In the genomic region with DNA sequence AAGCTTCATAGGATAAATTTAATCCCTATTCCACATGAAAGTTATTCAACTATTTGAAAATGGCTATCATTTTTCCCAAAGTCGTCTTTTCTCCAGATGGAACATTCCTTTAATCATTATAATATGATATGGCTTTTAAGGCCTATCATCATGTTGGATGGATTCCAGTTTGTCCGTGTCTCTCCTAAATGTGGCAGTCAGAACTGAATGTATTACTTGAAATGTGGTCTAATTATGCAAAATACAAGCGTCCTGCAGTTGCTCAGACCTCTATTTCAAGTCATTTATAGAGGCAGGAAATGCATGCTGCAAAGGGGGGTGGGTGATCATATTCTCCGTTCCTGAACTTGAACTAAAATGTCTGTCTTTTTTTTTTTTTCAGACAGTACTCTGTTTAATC, we compare ENCODE assay signal across 16 mouse cellular contexts.
"Had no signal": no experiment of that assay in that cellular context is flagged by ENCODE, and none has a peak within 500 bp of the region (broad histone marks: within the 10 kb centered on the region; RNA-seq: fewer than 3 reads in every experiment).

No protein-coding gene starts in this region.

- H3K4me3 ChIP-seq: neural tube, embryonic 13.5 days; neural tube, embryonic 15.5 days; stomach, embryonic 15.5 days had no signal

- H3K27me3 ChIP-seq: neural tube, embryonic 13.5 days; stomach, embryonic 15.5 days had no signal

- H3K4me1 ChIP-seq: stomach, embryonic 15.5 days had no signal

- H3K36me3 ChIP-seq: neural tube, embryonic 13.5 days; neural tube, embryonic 15.5 days; stomach, embryonic 15.5 days had no signal

- H3K9ac ChIP-seq: neural tube, embryonic 13.5 days; neural tube, embryonic 15.5 days; stomach, embryonic 15.5 days had no signal

- H3K9me3 ChIP-seq: neural tube, embryonic 13.5 days; neural tube, embryonic 15.5 days; stomach, embryonic 15.5 days had no signal

- DNase-seq: retina, postnatal 1 day; right cerebral cortex, adult 18-20 months; right cerebral cortex, postnatal 14 days; right cerebral cortex, postnatal 25 days; right cerebral cortex, postnatal 4 days; spleen, adult 18-20 months; thymus, adult 18-20 months; thymus, adult 2 months; thymus, postnatal 14 days; thymus, postnatal 25 days; thymus, postnatal 36 days; thymus, postnatal 4 days had no signal

- H3K4me2 ChIP-seq: neural tube, embryonic 13.5 days; neural tube, embryonic 15.5 days; stomach, embryonic 15.5 days had no signal

- H3K27ac ChIP-seq: neural tube, embryonic 13.5 days; neural tube, embryonic 15.5 days; stomach, embryonic 15.5 days; stomach, postnatal 0 days had no signal
